Mouse (Mus musculus) thymus, postnatal 0 days (tissue): ENCODE measurements at regions not wholly inside any gene's neighbourhood (a gene's known extent, or its start where the extent isn't known, plus 50 kb on each side); places are given as distances from the start of the nearest gene placed in this dataset.
"Not testable (repeated sequence)": the region's sequence is repeated elsewhere in the genome, so short reads cannot be mapped to it uniquely, and the experiment has no call there.

ENCODE experiments used
- DNase-seq: peaks from one replicate; pipeline ENCODE4 v3.0.0-alpha.2; 2015; ENCODE audit warnings: low spot score

DNA sequence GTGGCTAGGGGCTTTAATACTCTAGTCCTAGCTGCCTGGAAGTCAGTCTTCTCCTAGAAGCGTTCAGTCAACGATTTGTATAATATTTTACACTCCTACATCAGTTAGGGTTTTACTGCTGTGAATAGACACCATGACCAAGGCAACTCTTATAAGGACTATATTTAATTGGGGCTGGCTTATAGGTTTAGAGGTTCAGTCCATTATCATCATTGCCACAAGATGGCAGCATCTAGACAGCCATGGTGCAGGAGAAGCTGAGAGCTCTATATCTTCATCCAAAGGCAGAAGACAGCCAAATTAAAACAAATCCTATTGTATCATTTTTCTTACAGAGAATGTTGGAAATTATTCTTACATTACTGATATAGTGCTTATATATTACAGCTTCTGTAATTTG is 167.0 kb upstream of the Ndn start:
- no peak for DNase-seq

DNA sequence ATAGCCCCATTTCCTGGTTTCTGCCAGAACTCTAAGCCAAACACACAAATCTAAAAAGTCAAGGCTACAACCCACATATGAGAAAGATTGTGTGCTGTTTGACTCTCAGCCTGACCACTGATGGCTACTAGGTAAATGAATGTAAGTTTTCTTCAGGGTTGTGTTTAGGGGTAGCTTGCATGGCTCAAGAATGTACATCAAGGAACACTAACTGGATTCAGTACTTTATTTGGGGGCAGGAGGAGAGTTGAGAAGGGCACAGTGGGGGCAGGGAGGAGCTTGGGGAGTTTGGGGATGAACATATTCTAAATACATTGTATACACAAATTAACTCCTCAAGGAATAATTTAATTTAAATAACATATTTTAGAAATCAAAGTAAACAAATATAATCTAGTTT is 137.8 kb upstream of the Ndn start:
- no peak for DNase-seq

DNA sequence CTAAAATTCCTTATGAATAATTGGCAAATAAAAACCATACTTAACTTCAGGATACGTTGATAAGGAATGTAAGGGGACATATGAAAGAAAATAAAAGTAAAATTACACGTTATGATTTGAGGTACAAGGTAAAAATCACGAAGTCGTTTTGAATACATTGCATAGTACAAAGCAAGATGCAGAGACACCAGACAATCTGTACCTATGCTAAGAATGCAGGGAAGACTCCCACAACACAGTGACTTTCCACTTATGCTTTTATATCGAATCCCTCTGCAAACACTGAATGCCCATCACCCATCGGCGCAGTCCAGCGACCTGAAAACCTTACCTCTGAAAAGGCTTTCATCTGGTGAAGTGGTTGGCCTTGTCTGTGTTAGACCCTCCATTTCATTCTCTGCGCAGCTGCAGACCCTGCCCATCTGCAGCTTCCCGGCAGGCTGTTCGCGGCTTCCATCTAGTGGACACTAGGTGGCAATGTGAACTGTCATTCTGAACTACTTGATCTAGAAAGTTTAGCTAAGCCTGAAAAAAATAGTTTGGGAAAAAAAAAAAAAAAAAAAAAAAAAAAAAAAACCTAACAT is 137.2 kb upstream of the Ndn start:
- peak; percentile 2 for DNase-seq

- DNase-seq: no peak
Measured at GRCm38 (mm10) chr7:62225184-62225583, 121.2 kb upstream of the Ndn start.

DNA sequence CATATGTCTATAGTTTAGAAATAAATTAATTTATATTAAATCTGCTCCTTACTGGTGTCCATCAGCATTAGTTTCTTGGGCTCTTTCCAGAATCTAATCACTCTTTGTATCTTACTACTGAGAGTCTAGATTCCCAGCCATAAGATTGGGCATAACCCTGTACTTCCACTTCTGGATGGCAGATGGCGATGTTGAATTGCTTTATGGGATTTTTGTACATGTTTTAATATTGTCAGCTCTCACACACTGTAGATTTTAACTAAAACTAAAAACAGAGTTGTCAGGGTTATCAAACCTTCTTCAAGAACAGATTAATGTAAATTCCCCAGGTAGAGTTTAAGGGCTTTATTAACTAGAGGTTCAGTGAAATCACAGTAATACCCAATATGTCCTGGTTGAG is 118.6 kb upstream of the Ndn start:
- DNase-seq: no peak

DNA sequence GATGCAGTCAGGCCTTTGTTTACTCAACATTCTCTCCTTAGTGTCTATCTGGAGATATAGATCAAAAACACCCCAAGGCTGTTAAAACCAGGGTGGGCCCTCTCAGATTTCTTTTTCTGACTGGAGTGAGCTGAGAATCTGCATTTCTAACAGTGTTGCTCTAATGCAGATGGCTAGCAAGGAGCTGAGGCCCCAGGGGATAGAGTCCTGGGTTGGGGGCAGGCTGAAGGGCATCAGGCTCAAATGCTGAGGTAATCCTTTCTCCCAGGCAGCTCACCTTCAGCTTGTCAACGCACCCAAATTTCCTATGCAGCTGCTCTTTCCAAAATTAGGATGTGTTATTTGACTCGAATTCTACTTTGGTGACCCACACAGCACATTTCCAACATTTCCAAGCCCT is 115.7 kb upstream of the Ndn start:
- DNase-seq: no peak

GRCm38 (mm10) chr7:62231120-62231574 is 115.2 kb upstream of the Ndn start:
- DNase-seq: no peak

GRCm38 (mm10) chr7:62232076-62232475 is 114.3 kb upstream of the Ndn start:
- DNase-seq: no peak

DNA sequence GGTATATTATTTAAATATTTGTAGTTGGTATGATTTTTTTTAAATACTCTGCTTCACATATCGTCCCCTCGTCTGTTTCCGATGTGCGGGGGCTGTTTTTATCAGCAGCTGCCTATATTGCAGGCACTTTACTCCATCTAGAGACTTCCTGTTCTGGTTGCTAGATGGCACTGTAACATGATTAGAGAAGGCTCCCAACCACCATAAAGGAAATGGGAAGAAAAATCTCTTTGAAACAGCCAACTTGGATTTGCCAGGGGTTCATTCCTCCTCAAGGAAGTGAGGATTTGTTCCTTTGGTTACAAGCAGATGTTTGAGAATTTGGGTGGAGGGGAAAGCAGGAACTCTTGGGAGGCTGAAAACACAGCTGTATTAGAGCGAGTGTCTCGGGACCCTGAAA is 112.3 kb upstream of the Ndn start:
- no peak for DNase-seq

GRCm38 (mm10) chr7:62235766-62236165 is 110.6 kb upstream of the Ndn start:
- no peak for DNase-seq

DNA sequence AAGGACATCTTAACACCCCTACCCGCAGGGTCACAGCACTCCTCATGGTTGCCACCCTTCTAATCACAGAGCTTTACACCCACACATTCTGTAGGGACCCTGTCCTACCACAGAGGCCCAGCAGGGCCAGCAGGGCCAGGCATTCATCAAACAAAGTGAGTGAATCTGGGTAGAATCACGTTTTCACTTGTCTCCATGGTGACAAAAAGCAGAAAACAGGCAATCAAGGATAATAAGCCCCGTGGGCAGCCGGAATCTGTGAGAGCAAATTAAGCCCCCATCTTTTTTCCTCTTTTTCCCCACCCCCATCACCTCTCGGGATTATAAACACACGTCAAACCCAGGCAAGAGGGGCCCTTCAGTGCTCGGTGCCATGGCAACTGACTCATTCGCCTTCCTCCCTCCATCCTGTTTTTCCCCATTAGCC is 84.7 kb upstream of the Ndn start:
- no peak for DNase-seq

DNA sequence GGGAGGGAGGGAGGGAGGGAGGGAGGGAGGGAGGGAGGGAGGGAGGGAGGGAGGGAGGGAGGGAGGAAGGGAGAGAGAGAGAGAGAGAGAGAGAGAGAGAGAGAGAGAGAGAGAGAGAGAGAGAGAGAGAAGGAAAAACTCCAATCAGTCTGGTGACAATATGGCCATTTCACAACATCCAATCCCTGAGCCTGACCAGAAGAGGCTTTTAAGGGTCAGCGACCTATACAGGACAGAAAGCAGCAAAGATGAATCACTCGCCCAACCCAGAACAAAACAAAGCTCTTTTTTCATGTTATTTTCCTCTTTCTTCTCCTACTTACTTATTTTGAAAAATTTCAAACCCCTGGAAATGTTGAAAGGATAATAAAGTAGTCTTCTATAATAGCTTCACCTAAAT is 84.2 kb upstream of the Ndn start:
- DNase-seq: not testable (repeated sequence)

- no peak for DNase-seq
Measured at GRCm38 (mm10) chr7:62269156-62269855, 77.1 kb upstream of the Ndn start.

DNA sequence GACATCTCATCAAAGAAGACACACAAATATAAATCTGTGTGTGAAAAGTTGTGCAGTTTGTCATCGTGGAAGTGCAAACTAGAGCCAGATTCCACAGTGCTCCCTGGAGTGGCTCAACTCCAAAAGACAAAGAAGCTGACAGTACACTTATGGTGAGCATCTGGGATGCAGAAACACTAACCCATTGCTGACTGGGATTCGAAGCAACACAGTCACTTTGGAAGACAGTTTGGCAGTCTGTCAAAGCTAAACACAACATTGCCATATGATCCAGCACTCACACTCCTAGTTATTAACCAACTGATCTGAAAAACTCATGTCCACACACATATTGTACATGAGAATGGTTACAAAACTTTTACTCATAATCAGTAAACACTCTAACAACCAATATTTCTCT is 70.2 kb upstream of the Ndn start:
- DNase-seq: no peak

DNA sequence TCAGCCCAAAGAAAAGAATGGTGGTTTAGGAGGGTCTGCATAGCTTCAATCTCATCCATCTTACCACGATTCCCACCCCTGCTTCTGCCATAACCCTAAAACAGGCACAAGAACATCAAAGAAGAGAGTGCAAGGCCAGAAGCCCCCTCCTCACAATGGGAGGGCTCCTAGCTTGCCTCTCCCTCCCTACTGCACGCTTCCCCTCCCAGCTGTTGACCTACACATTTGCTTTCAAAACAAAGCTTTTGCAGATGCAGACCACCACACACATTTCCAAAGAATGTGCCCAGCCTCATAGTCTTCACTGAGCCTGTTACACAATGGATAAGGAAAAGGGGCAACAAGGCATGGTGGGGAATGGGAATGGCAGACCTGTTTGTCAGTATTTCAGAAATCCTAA is 67.9 kb upstream of the Ndn start:
- no peak for DNase-seq

DNA sequence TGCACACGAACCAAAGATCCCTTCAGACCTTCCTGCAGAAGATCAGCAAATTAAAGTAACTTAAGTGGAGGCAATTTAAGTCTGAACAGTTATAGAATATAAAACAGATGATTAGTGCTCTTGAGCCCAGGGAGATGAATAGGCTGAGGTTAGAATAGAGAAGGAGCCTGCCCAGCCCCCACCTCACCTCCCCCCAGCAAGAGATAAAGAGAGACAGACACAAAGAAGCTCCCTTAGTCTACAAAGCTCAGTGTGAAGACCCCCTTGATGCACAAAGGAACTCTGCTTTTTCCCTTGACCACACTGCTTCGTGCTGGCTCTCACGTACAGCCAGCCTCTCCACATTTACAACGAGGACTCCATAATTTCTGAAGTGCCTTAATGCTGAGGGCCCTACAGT is 67.3 kb upstream of the Ndn start:
- DNase-seq: no peak
